Mouse (Mus musculus) brain, embryonic 14.5 days (tissue): Measurements from ENCODE around the gene Coro2b.

Experiments
- CTCF ChIP-seq: fragments of 200-500 bp; IDR thresholded peaks from 2 replicates; pipeline ENCODE4 v1.5.1; 2012; ENCODE audit warnings: inconsistent platforms, mild to moderate bottlenecking, moderate library complexity, borderline replicate concordance; ENCODE audit not compliant: insufficient read depth, insufficient read length; ENCODE audit errors: extremely low read depth
- POLR2A ChIP-seq: fragments of 200-500 bp; IDR thresholded peaks from 2 replicates; pipeline ENCODE4 v1.6.1; 2012; ENCODE audit warnings: mild to moderate bottlenecking, inconsistent platforms, borderline replicate concordance; ENCODE audit not compliant: poor library complexity, insufficient read depth, insufficient read length, severe bottlenecking; ENCODE audit errors: extremely low read depth

- TF ChIP-seq CTCF (no peak), POLR2A (no peak)
Observed at GRCm38 (mm10) chr9:62370648-62371280, 166.1 kb downstream of the Coro2b start.
